Mouse (Mus musculus) spleen, postnatal 10 days (tissue): ENCODE data around the gene Fabp6.

ENCODE experiments used
- DNase-seq, 2 experiments: peaks; one replicate each; pipeline ENCODE4 v3.0.0; 2021 to 2022; ENCODE audit warnings: low spot score in 2 of 2

The Fabp6 gene

GRCm38 (mm10) chr11:43601440-43601839 lies at the start of gene Fabp6:
TSS of gene Fabp6 (minus strand) at chr11:43601540.
- no peak for DNase-seq

- peak in 1 of 2 experiments; percentile 40 for DNase-seq
Measured at GRCm38 (mm10) chr11:43645286-43645685, 43.9 kb upstream of the Fabp6 start.

GRCm38 (mm10) chr11:43643180-43643591 lies 41.8 kb upstream of the Fabp6 start:
- peak in 1 of 2 experiments; percentile 43 for DNase-seq

- DNase-seq: no peak
Measured at GRCm38 (mm10) chr11:43638486-43638885, 37.1 kb upstream of the Fabp6 start.

GRCm38 (mm10) chr11:43636761-43637160 lies 35.4 kb upstream of the Fabp6 start:
- no peak for DNase-seq

- peak in 1 of 2 experiments; percentile 25 for DNase-seq
Measured at GRCm38 (mm10) chr11:43633658-43634401, 32.5 kb upstream of the Fabp6 start.

GRCm38 (mm10) chr11:43633165-43633564 lies 31.8 kb upstream of the Fabp6 start:
- no peak for DNase-seq

- DNase-seq: no peak
Measured at GRCm38 (mm10) chr11:43632566-43632965, 31.2 kb upstream of the Fabp6 start.

GRCm38 (mm10) chr11:43631645-43632044 lies 30.3 kb upstream of the Fabp6 start:
- DNase-seq: no peak

GRCm38 (mm10) chr11:43626927-43627645 lies 25.7 kb upstream of the Fabp6 start:
- DNase-seq: no peak

- DNase-seq: no peak
Measured at GRCm38 (mm10) chr11:43626300-43626926, 25.1 kb upstream of the Fabp6 start.

- DNase-seq: no peak
Measured at GRCm38 (mm10) chr11:43624341-43624740, 23.0 kb upstream of the Fabp6 start.

- no peak for DNase-seq
Measured at GRCm38 (mm10) chr11:43621769-43622168, 20.4 kb upstream of the Fabp6 start.

- DNase-seq: no peak
Measured at GRCm38 (mm10) chr11:43618403-43618802, 17.1 kb upstream of the Fabp6 start.

- no peak for DNase-seq
Measured at GRCm38 (mm10) chr11:43617924-43618323, 16.6 kb upstream of the Fabp6 start.

- peak; percentile 48 to 80 for DNase-seq
Measured at GRCm38 (mm10) chr11:43612834-43613488, 11.6 kb upstream of the Fabp6 start.

GRCm38 (mm10) chr11:43610662-43611033 lies 9.3 kb upstream of the Fabp6 start:
- no peak for DNase-seq

GRCm38 (mm10) chr11:43610006-43610661 lies 8.8 kb upstream of the Fabp6 start:
- DNase-seq: no peak

GRCm38 (mm10) chr11:43608440-43608839 lies 7.1 kb upstream of the Fabp6 start:
- no peak for DNase-seq

- DNase-seq: no peak
Measured at GRCm38 (mm10) chr11:43605859-43606258, 4.5 kb upstream of the Fabp6 start.

- DNase-seq: no peak
Measured at GRCm38 (mm10) chr11:43604891-43605290, 3.6 kb upstream of the Fabp6 start.

- DNase-seq: no peak
Measured at GRCm38 (mm10) chr11:43604207-43604606, 2.9 kb upstream of the Fabp6 start.
